Mouse (Mus musculus) myocyte (in vitro differentiated cells): ENCODE data around the gene Nup88.

Experiments
- MAX ChIP-seq: IDR thresholded peaks from one replicate; pipeline ENCODE4 v1.6.1; 2011; ENCODE audit warnings: low read depth, mild to moderate bottlenecking, control low read depth
- POLR2A ChIP-seq: IDR thresholded peaks from one replicate; pipeline ENCODE4 v1.6.1; 2011; ENCODE audit warnings: low read depth, mild to moderate bottlenecking, control low read depth, moderate library complexity; ENCODE audit not compliant: insufficient read length
- POLR2AphosphoS2 ChIP-seq: IDR thresholded peaks from one replicate; pipeline ENCODE4 v1.6.1; 2011; ENCODE audit warnings: low read depth, control low read depth; ENCODE audit not compliant: insufficient read length
- USF1 ChIP-seq: IDR thresholded peaks from one replicate; pipeline ENCODE4 v1.6.1; 2011; ENCODE audit warnings: low read depth, mild to moderate bottlenecking, control low read depth, moderate library complexity

DNA sequence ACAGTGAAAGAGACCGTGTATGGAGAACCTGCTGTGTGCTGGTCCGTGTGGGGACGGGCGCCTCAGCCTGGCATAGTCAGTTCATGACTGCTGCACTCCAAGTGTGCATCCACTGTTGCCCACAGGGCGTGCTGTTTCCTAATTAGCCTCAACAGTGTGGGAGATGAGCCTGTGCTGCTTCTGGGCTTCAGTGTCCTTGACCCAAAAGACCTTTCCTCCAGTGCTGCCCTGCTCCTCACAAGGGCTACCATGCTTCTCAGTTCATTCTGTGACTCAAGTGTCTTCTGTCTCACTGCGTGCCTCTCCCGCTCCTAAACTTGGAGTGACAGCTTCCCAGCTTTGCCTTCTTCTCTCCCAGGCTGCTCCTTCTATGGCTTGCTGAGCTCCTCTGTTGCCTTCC, 34.5 kb downstream of the Nup88 start:
- no peak for TF ChIP-seq POLR2A
- TF ChIP-seq POLR2AphosphoS2, result no peak
- no peak for TF ChIP-seq MAX
- TF ChIP-seq USF1, result no peak
